Mouse (Mus musculus) lung, postnatal 0 days (tissue): ENCODE data around the gene Arhgap35.

Source experiments
- CTCF ChIP-seq: IDR thresholded peaks from 2 replicates; pipeline ENCODE4 v1.5.1; 2016; ENCODE audit warnings: antibody characterized with exemption, mild to moderate bottlenecking
- EP300 ChIP-seq: IDR thresholded peaks from 2 replicates; pipeline ENCODE4 v1.6.1; 2016; ENCODE audit warnings: antibody characterized with exemption, mild to moderate bottlenecking, control low read depth

DNA sequence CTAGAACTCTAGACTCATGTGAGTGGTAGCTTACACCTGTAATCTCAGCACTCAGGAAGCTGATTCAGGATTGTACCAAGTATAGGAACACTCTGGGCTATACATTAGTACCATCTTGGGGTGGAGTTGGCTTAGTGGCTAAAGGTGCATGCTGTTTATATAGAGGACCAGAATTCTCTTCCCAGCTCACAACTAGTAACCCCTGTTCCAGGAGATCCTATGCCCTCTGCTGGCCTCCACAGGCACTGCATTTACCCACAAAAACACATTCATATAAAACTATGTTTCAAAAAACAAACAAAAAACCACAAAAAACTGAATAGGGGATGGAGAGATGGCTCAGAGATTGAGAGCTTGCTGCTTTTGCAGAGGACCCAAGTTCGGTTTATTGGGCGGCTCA lies 121.4 kb downstream of the Arhgap35 start:
- TF ChIP-seq CTCF (peak; percentile 72), EP300 (no peak)
